Mouse (Mus musculus) heart, postnatal 0 days (tissue): ENCODE measurements around the gene Creb5. TPM values are rescaled to one million over a fixed set of nuclear protein-coding genes. Genes with fewer than 3 reads are reported as not detected.

Experiments used
- ATAC-seq: fragments of 200-750 bp; cut with Nextera tagmentation; 2 replicates; pipeline ENCODE4 v1.8.0; 2017; ENCODE audit warnings: low read depth, moderate number of reproducible peaks, moderate library complexity; ENCODE audit not compliant: insufficient read depth
- DNase-seq: peaks from one replicate; pipeline ENCODE4 v3.0.0-alpha.2; 2016; ENCODE audit warnings: low spot score
- H3K27ac ChIP-seq: fragments of 300-500 bp; sonication (generic); 2 replicates; pipeline ENCODE4 v1.5.1; 2014; ENCODE audit warnings: low read depth, mild to moderate bottlenecking
- H3K27me3 ChIP-seq: fragments of 300-500 bp; sonication (generic); 2 replicates; pipeline ENCODE4 v1.6.1; 2014; ENCODE audit warnings: low read length, mixed read lengths; ENCODE audit not compliant: control insufficient read depth, insufficient read depth
- H3K36me3 ChIP-seq: fragments of 300-500 bp; sonication (generic); replicated peaks from 2 replicates; pipeline ENCODE4 v1.6.1; 2014; ENCODE audit warnings: low read length, mixed read lengths; ENCODE audit not compliant: control insufficient read depth, insufficient read depth
- H3K4me1 ChIP-seq: fragments of 300-500 bp; sonication (generic); 2 replicates; pipeline ENCODE4 v1.6.1; 2014; ENCODE audit warnings: antibody characterized with exemption; ENCODE audit not compliant: control insufficient read depth, insufficient read depth
- H3K4me2 ChIP-seq: fragments of 300-500 bp; sonication (generic); 2 replicates; pipeline ENCODE4 v1.6.1; 2014; ENCODE audit warnings: low read depth, mild to moderate bottlenecking, low read length, moderate library complexity
- H3K4me3 ChIP-seq: fragments of 300-500 bp; sonication (generic); 2 replicates; pipeline ENCODE4 v1.5.1; 2014; ENCODE audit warnings: low read depth, low read length
- H3K9ac ChIP-seq: fragments of 300-500 bp; sonication (generic); replicated peaks from 2 replicates; pipeline ENCODE4 v1.6.1; 2014; ENCODE audit warnings: low read depth, low read length, mixed read lengths
- H3K9me3 ChIP-seq: fragments of 300-500 bp; sonication (generic); replicated peaks from 2 replicates; pipeline ENCODE4 v1.6.1; 2016; ENCODE audit warnings: low read length; ENCODE audit not compliant: control insufficient read depth
- CTCF ChIP-seq: IDR thresholded peaks from 2 replicates; pipeline ENCODE4 v1.5.1; 2016; ENCODE audit warnings: antibody characterized with exemption, control low read depth, low read depth
- EP300 ChIP-seq: IDR thresholded peaks from 2 replicates; pipeline ENCODE4 v1.6.1; 2016; ENCODE audit warnings: antibody characterized with exemption, low read depth
- WGBS: fragments of 180-500 bp; shearing (Covaris S2); extraction: QIAGEN DNeasy Blood & Tissue Kit; methylation state at CpG from one replicate; pipeline ENCODE4 v1.1.7; 2014; 5-methylcytosine and 5-hydroxymethylcytosine counted together
- polyA plus RNA-seq: library from polyadenylated mRNA; unstranded; fragments of >200 nt; fragmentation: Nextera tagmentation; extraction: Ambion mirVana; gene quantifications from 2 replicates; pipeline ENCODE4 v1.2.1, GENCODE M21; 2015
- total RNA-seq: library from RNA; depleted of rRNA; stranded (reverse); fragments of >200 nt; gene quantifications from 2 replicates; pipeline ENCODE4 v1.2.3, GENCODE M21; 2014; ENCODE audit warnings: low replicate concordance

The Creb5 gene
- total and polyA plus RNA-seq, 2 experiments from 2014 or later: 13.5 to 17.8 TPM

DNA sequence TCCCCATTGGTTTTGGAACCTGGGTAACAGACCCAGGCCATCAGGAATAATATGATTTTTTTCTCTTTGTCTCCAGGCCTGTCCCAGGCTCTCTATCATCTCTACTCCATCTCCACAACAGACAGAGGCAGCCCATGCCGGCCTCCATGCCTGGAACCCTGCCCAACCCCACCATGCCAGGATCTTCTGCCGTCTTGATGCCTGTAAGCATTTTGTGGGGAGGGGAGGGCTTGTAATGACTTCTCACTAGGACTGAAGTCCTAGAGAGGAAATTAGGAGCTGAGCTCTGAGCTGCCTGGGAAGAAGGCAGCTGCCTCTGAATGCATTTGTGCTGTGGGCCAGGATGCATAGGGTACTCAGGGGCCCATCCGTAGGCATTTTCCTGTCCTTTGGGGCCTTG, 317.3 kb downstream of the Creb5 start:
- Histone ChIP-seq H3K9me3 (no peaks in the 10 kb centered on the region), H3K27ac (no peak overlapping the region), H3K4me3 (no peak overlapping the region), H3K4me1 (peaks cover 24% of the 10 kb centered on the region), H3K9ac (no peak overlapping the region), H3K36me3 (peaks cover 8% of the 10 kb centered on the region; the same call in 1 of the 2 replicates), H3K4me2 (no peak overlapping the region), H3K27me3 (no peaks in the 10 kb centered on the region)
- ATAC-seq: no peak
- DNase-seq: no peak
- TF ChIP-seq EP300 (no peak), CTCF (no peak)
- WGBS: 39% methylated on average over 3 of the region's 3 CpGs

- H3K4me1 ChIP-seq: peaks cover 24% of the 10 kb centered on the region
- H3K27ac ChIP-seq: peak overlapping the region; percentile 40; the same call in 1 of the 2 replicates
- H3K4me3 ChIP-seq: no peak overlapping the region
- peaks cover 12% of the 10 kb centered on the region for H3K36me3 ChIP-seq
- H3K9me3 ChIP-seq: no peaks in the 10 kb centered on the region
- no peak overlapping the region for H3K4me2 ChIP-seq
- ATAC-seq: peak; percentile 85
- DNase-seq: peak; percentile 43
- TF ChIP-seq CTCF (no peak), EP300 (no peak)
- H3K9ac ChIP-seq: no peak overlapping the region
- 43% methylated on average over 2 of the region's 2 CpGs for WGBS
- no peaks in the 10 kb centered on the region for H3K27me3 ChIP-seq
Measured at GRCm38 (mm10) chr6:53605184-53605583, 318.1 kb downstream of the Creb5 start.

DNA sequence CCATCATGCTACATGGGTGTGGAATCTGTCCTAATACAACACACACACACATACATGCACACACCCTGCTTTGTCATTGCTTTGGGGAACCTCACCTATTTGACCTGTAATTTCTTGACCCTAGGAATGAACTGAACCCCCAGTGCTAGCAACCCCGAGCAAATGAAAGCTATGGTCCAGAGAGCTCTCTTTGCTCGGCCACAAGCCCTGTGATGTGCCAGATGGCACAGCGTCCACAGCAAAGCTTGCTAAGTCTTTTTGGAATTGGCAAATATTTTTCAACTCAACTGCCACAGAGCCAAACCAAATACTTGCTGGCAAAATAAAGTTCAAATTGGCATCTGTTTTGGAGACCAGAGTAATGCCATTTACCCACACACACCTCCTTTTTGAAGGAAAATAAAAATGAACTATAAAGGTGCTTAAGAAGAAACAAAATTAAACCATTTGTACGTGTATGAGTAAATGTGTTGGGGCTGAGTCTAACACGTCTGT, 324.4 kb downstream of the Creb5 start:
- Histone ChIP-seq H3K27ac (no peak overlapping the region), H3K9ac (no peak overlapping the region), H3K9me3 (no peaks in the 10 kb centered on the region), H3K4me2 (no peak overlapping the region), H3K36me3 (peaks cover 34% of the 10 kb centered on the region), H3K27me3 (no peaks in the 10 kb centered on the region), H3K4me3 (no peak overlapping the region), H3K4me1 (peaks cover 19% of the 10 kb centered on the region)
- 80% methylated on average over 5 of the region's 5 CpGs for WGBS
- DNase-seq (no peak), ATAC-seq (no peak)
- no peak for TF ChIP-seq EP300
- no peak for TF ChIP-seq CTCF

GRCm38 (mm10) chr6:53612681-53613080, 325.6 kb downstream of the Creb5 start:
- TF ChIP-seq CTCF (no peak), EP300 (no peak)

DNA sequence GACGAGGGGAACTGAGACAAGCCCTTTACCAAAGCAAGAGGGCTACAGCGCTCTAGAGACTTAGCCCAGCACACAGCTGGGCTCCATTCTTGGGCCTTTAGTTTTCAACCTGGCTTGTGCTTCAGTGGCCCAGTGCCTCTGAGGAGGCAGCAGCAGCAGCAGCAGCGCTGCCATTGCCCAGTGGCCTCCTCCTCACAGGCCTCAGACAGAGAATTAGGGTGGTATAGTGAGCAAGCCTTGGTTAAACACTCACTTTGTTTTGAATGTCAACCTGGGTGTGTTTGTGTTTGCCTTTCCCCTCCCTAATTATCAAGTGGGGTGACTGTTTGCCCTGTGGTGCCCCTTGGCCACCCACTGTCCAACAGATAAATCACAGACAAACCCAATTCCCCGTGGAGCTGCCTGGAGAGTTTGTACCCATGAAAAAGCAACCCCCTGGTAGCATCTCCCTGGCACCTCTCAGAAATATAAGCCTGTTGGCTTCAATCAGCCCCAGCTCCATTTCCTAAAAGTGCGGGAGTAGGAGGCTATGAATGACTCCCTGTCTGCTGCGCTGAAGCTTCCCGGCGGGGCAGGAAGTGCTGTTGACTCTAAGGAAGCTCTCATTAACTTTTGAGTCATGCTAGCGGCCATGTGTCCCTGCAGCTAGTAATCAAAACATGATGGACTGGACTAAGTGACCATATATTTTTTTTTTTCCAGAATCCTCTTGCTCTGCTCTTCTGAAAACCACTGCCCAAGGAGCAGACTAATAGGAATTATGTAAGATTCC, 328.6 kb downstream of the Creb5 start:
- Histone ChIP-seq H3K27ac (no peak overlapping the region), H3K36me3 (peaks cover 24% of the 10 kb centered on the region), H3K9me3 (no peaks in the 10 kb centered on the region), H3K9ac (no peak overlapping the region), H3K4me3 (no peak overlapping the region), H3K4me1 (peaks cover 19% of the 10 kb centered on the region), H3K4me2 (no peak overlapping the region), H3K27me3 (no peaks in the 10 kb centered on the region)
- DNase-seq: no peak
- 63% methylated on average over 9 of the region's 9 CpGs for WGBS
- TF ChIP-seq CTCF (no peak), EP300 (no peak)
- ATAC-seq: no peak

More at GRCm38 (mm10) chr6:53612681-53613080, 325.6 kb downstream of the Creb5 start:
- Histone ChIP-seq H3K27ac (no peak overlapping the region), H3K4me2 (no peak overlapping the region), H3K27me3 (no peaks in the 10 kb centered on the region), H3K4me1 (peaks cover 19% of the 10 kb centered on the region), H3K36me3 (peaks cover 34% of the 10 kb centered on the region), H3K4me3 (no peak overlapping the region), H3K9ac (no peak overlapping the region), H3K9me3 (no peaks in the 10 kb centered on the region)
- ATAC-seq: no peak
- DNase-seq: no peak
- 60% methylated on average over 6 of the region's 6 CpGs for WGBS

DNA sequence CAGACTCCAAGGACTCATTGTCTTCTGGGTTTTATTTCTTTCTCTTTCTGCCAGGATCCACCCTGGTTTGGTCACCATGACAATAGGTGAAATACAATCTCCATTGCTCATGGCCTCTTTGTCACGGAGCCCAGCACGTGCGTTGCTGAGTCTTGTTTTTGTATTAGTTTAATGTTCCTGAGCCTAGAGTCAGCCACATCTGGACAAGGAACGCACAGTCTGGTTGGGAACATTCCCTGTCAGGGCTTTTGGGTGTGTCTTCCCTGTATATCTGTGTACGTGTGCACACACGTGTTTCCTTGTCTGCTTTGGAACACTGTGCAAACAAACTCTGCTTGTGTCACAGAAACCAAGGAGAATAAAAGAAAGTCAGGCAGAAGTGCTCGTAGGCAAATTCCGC, 331.1 kb downstream of the Creb5 start:
- Histone ChIP-seq H3K4me3 (no peak overlapping the region), H3K9ac (no peak overlapping the region), H3K27ac (no peak overlapping the region), H3K4me2 (no peak overlapping the region), H3K9me3 (no peaks in the 10 kb centered on the region), H3K36me3 (peaks cover 5% of the 10 kb centered on the region; the same call in 1 of the 2 replicates), H3K27me3 (no peaks in the 10 kb centered on the region), H3K4me1 (peaks cover 10% of the 10 kb centered on the region)
- DNase-seq (no peak), ATAC-seq (peak; percentile 49)
- WGBS: 74% methylated on average over 8 of the region's 8 CpGs
- TF ChIP-seq EP300 (no peak), CTCF (no peak)
